Mouse (Mus musculus) heart, embryonic 15.5 days (tissue): ENCODE results near the gene Gprc5c. TPM values are rescaled to one million over a fixed set of nuclear protein-coding genes. Genes with fewer than 3 reads are reported as not detected.
"Not testable (repeated sequence)": the region's sequence is repeated elsewhere in the genome, so short reads cannot be mapped to it uniquely, and the experiment has no call there.

Source experiments
- ATAC-seq: fragments of 200-750 bp; cut with Nextera tagmentation; replicated peaks from 2 replicates; pipeline ENCODE4 v1.8.0; 2017; ENCODE audit warnings: low read depth, moderate TSS enrichment; ENCODE audit not compliant: insufficient number of reproducible peaks, insufficient read depth, low FRiP score
- H3K27ac ChIP-seq: fragments of 300-500 bp; sonication (generic); 2 replicates; pipeline ENCODE4 v1.5.1; 2015; ENCODE audit warnings: mild to moderate bottlenecking, inconsistent platforms
- H3K27me3 ChIP-seq: fragments of 300-500 bp; sonication (generic); 2 replicates; pipeline ENCODE4 v1.6.1; 2015; ENCODE audit warnings: inconsistent platforms
- H3K36me3 ChIP-seq: fragments of 300-500 bp; sonication (generic); 2 replicates; pipeline ENCODE4 v1.6.1; 2015; ENCODE audit warnings: mild to moderate bottlenecking, inconsistent platforms
- H3K4me1 ChIP-seq: fragments of 300-500 bp; sonication (generic); replicated peaks from 2 replicates; pipeline ENCODE4 v1.6.1; 2015; ENCODE audit warnings: inconsistent platforms
- H3K4me2 ChIP-seq: fragments of 300-500 bp; sonication (generic); 2 replicates; pipeline ENCODE4 v1.6.1; 2015; ENCODE audit warnings: inconsistent platforms, mild to moderate bottlenecking, moderate library complexity
- H3K4me3 ChIP-seq: fragments of 300-500 bp; sonication (generic); 2 replicates; pipeline ENCODE4 v1.5.1; 2015; ENCODE audit warnings: mild to moderate bottlenecking, inconsistent platforms
- H3K9ac ChIP-seq: fragments of 300-500 bp; sonication (generic); 2 replicates; pipeline ENCODE4 v1.6.1; 2015; ENCODE audit warnings: mild to moderate bottlenecking, inconsistent platforms
- H3K9me3 ChIP-seq: fragments of 300-500 bp; sonication (generic); replicated peaks from 2 replicates; pipeline ENCODE4 v1.6.1; 2016; ENCODE audit warnings: inconsistent platforms
- WGBS: fragments of 180-500 bp; shearing (Covaris S2); methylation state at CpG from one replicate; pipeline ENCODE4 v1.1.7; 2015; ENCODE audit warnings: mixed read lengths; 5-methylcytosine and 5-hydroxymethylcytosine counted together
- polyA plus RNA-seq: library from polyadenylated mRNA; unstranded; fragments of >200 nt; fragmentation: Nextera tagmentation; extraction: Ambion mirVana; gene quantifications from 2 replicates; pipeline ENCODE4 v1.2.1, GENCODE M21; 2015

Gprc5c gene
- polyA plus RNA-seq, 1 experiment from 2014 or later = 12.4 TPM

GRCm38 (mm10) chr11:114884380-114885100 lies 33.6 kb downstream of the Gprc5c start:
- Histone ChIP-seq H3K9ac (no peak overlapping the region), H3K4me1 (peaks cover 9% of the 10 kb centered on the region; the same call in 1 of the 2 replicates), H3K36me3 (no peaks in the 10 kb centered on the region), H3K27ac (peak overlapping the region; percentile 36; the same call in 1 of the 2 replicates), H3K9me3 (no peaks in the 10 kb centered on the region), H3K4me2 (no peak overlapping the region), H3K27me3 (no peaks in the 10 kb centered on the region), H3K4me3 (no peak overlapping the region)
- WGBS = 68% methylated on average over 4 of the region's 4 CpGs
- ATAC-seq = no peak

- Histone ChIP-seq H3K4me3 (no peak within 1 kb of the TSS), H3K9ac (no peak within 1 kb of the TSS), H3K27ac (no peak within 1 kb of the TSS), H3K36me3 (no peaks in the 10 kb centered on the region), H3K9me3 (no peaks in the 10 kb centered on the region), H3K27me3 (no peaks in the 10 kb centered on the region), H3K4me2 (no peak within 1 kb of the TSS), H3K4me1 (0 out of 2 replicates have a peak, but pooled peaks cover under 1% of the 10 kb centered on the region)
- WGBS = 72% methylated on average over 18 of the region's 18 CpGs
- ATAC-seq = no peak
These were observed 39.1 kb downstream of the Gprc5c start, which contains the start of gene Cd300a for GRCm38 (mm10) chr11:114889991-114890518. Gene Cd300a, plus strand, starts transcription at chr11:114890041.

GRCm38 (mm10) chr11:114890542-114890941 lies 39.6 kb downstream of the Gprc5c start:
- Histone ChIP-seq H3K27me3 (no peaks in the 10 kb centered on the region), H3K4me1 (no peaks in the 10 kb centered on the region), H3K4me3 (no peak overlapping the region), H3K36me3 (no peaks in the 10 kb centered on the region), H3K9ac (no peak overlapping the region), H3K9me3 (no peaks in the 10 kb centered on the region), H3K27ac (no peak overlapping the region), H3K4me2 (no peak overlapping the region)
- no peak for ATAC-seq
- 55% methylated on average over 5 of the region's 5 CpGs for WGBS

GRCm38 (mm10) chr11:114896085-114896484 lies 45.1 kb downstream of the Gprc5c start:
- H3K9me3 ChIP-seq = no peaks in the 10 kb centered on the region
- no peak for ATAC-seq
- WGBS = 68% methylated on average over 3 of the region's 3 CpGs

GRCm38 (mm10) chr11:114898026-114898425 lies 47.1 kb downstream of the Gprc5c start:
- Histone ChIP-seq H3K27ac (no peak overlapping the region), H3K4me3 (no peak overlapping the region), H3K27me3 (no peaks in the 10 kb centered on the region), H3K4me2 (no peak overlapping the region), H3K4me1 (no peaks in the 10 kb centered on the region), H3K9me3 (no peaks in the 10 kb centered on the region), H3K9ac (no peak overlapping the region), H3K36me3 (no peaks in the 10 kb centered on the region)
- WGBS = 33% methylated on average over 1 of the region's 1 CpGs
- ATAC-seq = no peak

More at GRCm38 (mm10) chr11:114896085-114896484, 45.1 kb downstream of the Gprc5c start:
- Histone ChIP-seq H3K9ac (no peak overlapping the region), H3K36me3 (no peaks in the 10 kb centered on the region), H3K4me1 (no peaks in the 10 kb centered on the region), H3K27me3 (no peaks in the 10 kb centered on the region), H3K4me3 (no peak overlapping the region), H3K4me2 (no peak overlapping the region), H3K27ac (no peak overlapping the region)

GRCm38 (mm10) chr11:114903224-114903623 lies 52.3 kb downstream of the Gprc5c start:
- H3K9me3 ChIP-seq = no peaks in the 10 kb centered on the region
- ATAC-seq = no peak
- no peak overlapping the region for H3K4me2 ChIP-seq
- no peak overlapping the region for H3K9ac ChIP-seq
- no peaks in the 10 kb centered on the region for H3K4me1 ChIP-seq
- no peak overlapping the region for H3K4me3 ChIP-seq
- no peaks in the 10 kb centered on the region for H3K36me3 ChIP-seq
- H3K27me3 ChIP-seq = no peaks in the 10 kb centered on the region
- H3K27ac ChIP-seq = no peak overlapping the region
- 62% methylated on average over 4 of the region's 4 CpGs for WGBS

- Histone ChIP-seq H3K36me3 (no peaks in the 10 kb centered on the region), H3K27me3 (no peaks in the 10 kb centered on the region), H3K4me2 (no peak overlapping the region), H3K9me3 (no peaks in the 10 kb centered on the region), H3K4me1 (no peaks in the 10 kb centered on the region), H3K4me3 (no peak overlapping the region), H3K27ac (no peak overlapping the region), H3K9ac (no peak overlapping the region)
- no peak for ATAC-seq
- 65% methylated on average over 4 of the region's 4 CpGs for WGBS
These were observed 56.6 kb downstream of the Gprc5c start for GRCm38 (mm10) chr11:114907567-114907966.

GRCm38 (mm10) chr11:114908086-114908485 lies 57.1 kb downstream of the Gprc5c start:
- Histone ChIP-seq H3K9me3 (no peaks in the 10 kb centered on the region), H3K4me2 (no peak overlapping the region), H3K9ac (no peak overlapping the region), H3K27me3 (no peaks in the 10 kb centered on the region), H3K27ac (no peak overlapping the region), H3K4me3 (no peak overlapping the region), H3K36me3 (no peaks in the 10 kb centered on the region), H3K4me1 (no peaks in the 10 kb centered on the region)
- ATAC-seq = no peak
- WGBS = 40% methylated on average over 4 of the region's 4 CpGs

GRCm38 (mm10) chr11:114909538-114909937 lies 58.6 kb downstream of the Gprc5c start:
- not testable (repeated sequence) for H3K27ac ChIP-seq, H3K27me3 ChIP-seq, H3K36me3 ChIP-seq, H3K4me1 ChIP-seq, H3K9ac ChIP-seq, H3K9me3 ChIP-seq, H3K4me3 ChIP-seq, H3K4me2 ChIP-seq, ATAC-seq
- 37% methylated on average over 3 of the region's 3 CpGs for WGBS

- no peak overlapping the region for H3K27ac ChIP-seq
- no peaks in the 10 kb centered on the region for H3K9me3 ChIP-seq
- H3K4me1 ChIP-seq = peaks cover 9% of the 10 kb centered on the region; the same call in 1 of the 2 replicates
- 7% methylated on average over 9 of the region's 9 CpGs for WGBS
- no peaks in the 10 kb centered on the region for H3K36me3 ChIP-seq
- ATAC-seq = 0 out of 2 replicates have a peak, but pooled peaks have one; percentile 18
- H3K27me3 ChIP-seq = no peaks in the 10 kb centered on the region
- H3K9ac ChIP-seq = no peak overlapping the region
- no peak overlapping the region for H3K4me3 ChIP-seq
- H3K4me2 ChIP-seq = no peak overlapping the region
These were observed 61.9 kb downstream of the Gprc5c start for GRCm38 (mm10) chr11:114912847-114913246.

GRCm38 (mm10) chr11:114914978-114915377 lies 64.0 kb downstream of the Gprc5c start:
- H3K4me1 ChIP-seq = peaks cover 9% of the 10 kb centered on the region; the same call in 1 of the 2 replicates
- H3K4me3 ChIP-seq = no peak overlapping the region
- WGBS = 19% methylated on average over 7 of the region's 7 CpGs
- H3K9ac ChIP-seq = no peak overlapping the region
- H3K27me3 ChIP-seq = no peaks in the 10 kb centered on the region
- no peak for ATAC-seq
- H3K9me3 ChIP-seq = no peaks in the 10 kb centered on the region
- no peaks in the 10 kb centered on the region for H3K36me3 ChIP-seq
- no peak overlapping the region for H3K4me2 ChIP-seq
- H3K27ac ChIP-seq = no peak overlapping the region

GRCm38 (mm10) chr11:114917120-114917519 lies 66.2 kb downstream of the Gprc5c start:
- Histone ChIP-seq H3K27ac (no peak overlapping the region), H3K4me3 (no peak overlapping the region), H3K4me1 (peaks cover 9% of the 10 kb centered on the region; the same call in 1 of the 2 replicates), H3K4me2 (no peak overlapping the region), H3K36me3 (no peaks in the 10 kb centered on the region), H3K9me3 (no peaks in the 10 kb centered on the region), H3K9ac (no peak overlapping the region), H3K27me3 (no peaks in the 10 kb centered on the region)
- no peak for ATAC-seq
- 64% methylated on average over 6 of the region's 6 CpGs for WGBS
